ENCODE assay signal across 12 mouse cellular contexts in the genomic region with DNA sequence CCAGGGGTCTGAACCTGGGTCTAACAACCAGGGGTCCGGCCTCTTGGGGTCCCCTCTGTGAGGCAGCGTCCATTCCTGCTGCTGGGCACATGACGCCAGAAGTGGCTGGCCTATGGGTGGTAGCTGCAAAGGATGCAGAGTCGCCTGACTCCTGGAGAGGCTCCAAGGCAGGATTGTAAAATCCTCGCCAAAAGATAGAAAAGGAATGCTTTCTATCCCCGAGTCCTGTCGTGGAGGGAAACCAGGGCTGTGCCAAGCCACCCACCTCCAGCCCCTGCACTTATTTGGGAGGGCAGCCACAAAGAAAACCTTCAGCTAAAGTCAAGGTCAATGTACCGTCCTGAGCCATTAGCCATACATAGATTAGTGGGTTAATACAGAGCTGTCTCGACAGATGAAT.
DNase-seq lines count a peak whose midpoint lies in the region; ATAC-seq and TF ChIP-seq lines count a peak whose summit lies in the region.
"Had no signal": no experiment of that assay in that cellular context is flagged by ENCODE, and none has a peak within 500 bp of the region (broad histone marks: within the 10 kb centered on the region; RNA-seq: fewer than 3 reads in every experiment).

No protein-coding gene starts in this region.

- WGBS in liver, adult 2 months, result 57% methylated on average over 9 of the region's 9 CpGs
- WGBS in hindbrain, postnatal 0 days, result 43% methylated on average over 9 of the region's 9 CpGs

- H3K79me2 ChIP-seq in liver, adult 2 months (ENCODE audit: control insufficient read depth, insufficient read depth, low read length), result no peaks in the 10 kb centered on the region

- no peak overlapping the region for H3K4me3 ChIP-seq in liver, adult 2 months (ENCODE audit: insufficient read depth, low read depth, low read length)
- no peak overlapping the region for H3K4me3 ChIP-seq in hindbrain, postnatal 0 days (ENCODE audit: low read length)
- H3K4me3 ChIP-seq: stomach, embryonic 15.5 days had no signal

- H3K9me3 ChIP-seq in hindbrain, postnatal 0 days (ENCODE audit: low read length), result no peaks in the 10 kb centered on the region
- H3K9me3 ChIP-seq: stomach, embryonic 15.5 days had no signal

- H3K27ac ChIP-seq in liver, adult 2 months (replicated peaks; ENCODE audit: insufficient read depth, low read depth, low read length), result peak overlapping the region; percentile 10; the same call in 1 of the 2 replicates
- 0 out of 2 replicates have a peak overlapping the region, but pooled peaks have one; percentile 54 for H3K27ac ChIP-seq in hindbrain, postnatal 0 days
- H3K27ac ChIP-seq: stomach, embryonic 15.5 days had no signal

- DNase-seq in adrenal gland, postnatal 10 days, result peak; percentile 51
- DNase-seq in adrenal gland, postnatal 4 days (ENCODE audit: low spot score in 2 of 2), result no peak
- DNase-seq in liver, adult 2 months (ENCODE audit: extremely low read depth, low read depth, low spot score), result no peak
- no peak for DNase-seq in liver
- DNase-seq in heart, adult 9 months (ENCODE audit: low spot score in 2 of 2), result peak; percentile 47 to 72
- DNase-seq in hindbrain, postnatal 0 days (ENCODE audit: low spot score), result no peak
- no peak for DNase-seq in right cerebral cortex, postnatal 10 days (ENCODE audit: low spot score in 2 of 2)
- no peak for DNase-seq in layer of hippocampus, adult 11-12 months (ENCODE audit: low spot score)
- DNase-seq: gastrocnemius, postnatal 14 days; kidney, adult 18-20 months; right cerebral cortex, postnatal 25 days had no signal

- ATAC-seq in hindbrain, postnatal 0 days, result no peak

- no peaks in the 10 kb centered on the region for H3K36me3 ChIP-seq in liver, adult 2 months (ENCODE audit: control insufficient read depth, insufficient read depth, low read length)
- H3K36me3 ChIP-seq in hindbrain, postnatal 0 days (ENCODE audit: insufficient read depth, low read length), result no peaks in the 10 kb centered on the region
- H3K36me3 ChIP-seq: stomach, embryonic 15.5 days had no signal

- TF ChIP-seq POLR2A in liver, adult 2 months (IDR thresholded peaks at IDR 0.05; ENCODE audit: extremely low read depth, insufficient read depth, low read length), result no peak

- peaks cover 3% of the 10 kb centered on the region; the same call in 1 of the 2 replicates for H3K4me1 ChIP-seq in liver, adult 2 months (ENCODE audit: control insufficient read depth, insufficient read depth, low read length)
- H3K4me1 ChIP-seq in hindbrain, postnatal 0 days (ENCODE audit: insufficient read depth, low read length), result peaks cover 26% of the 10 kb centered on the region

- TF ChIP-seq CTCF in liver, adult 2 months (IDR thresholded peaks at IDR 0.05; ENCODE audit: low read depth, low read length), result no peak
- no peak for TF ChIP-seq CTCF in hindbrain, postnatal 0 days (IDR thresholded peaks at IDR 0.05; ENCODE audit: low read depth)

- no peak overlapping the region for H3K9ac ChIP-seq in liver, adult 2 months (ENCODE audit: low read depth, low read length)
- no peak overlapping the region for H3K9ac ChIP-seq in hindbrain, postnatal 0 days (replicated peaks; ENCODE audit: low read length)
- H3K9ac ChIP-seq: stomach, embryonic 15.5 days had no signal

- no peak overlapping the region for H3K4me2 ChIP-seq in hindbrain, postnatal 0 days (ENCODE audit: low read depth, low read length)
- H3K4me2 ChIP-seq: stomach, embryonic 15.5 days had no signal

- H3K27me3 ChIP-seq in liver, adult 2 months (ENCODE audit: control insufficient read depth, insufficient read depth, low read length), result no peaks in the 10 kb centered on the region
- no peaks in the 10 kb centered on the region for H3K27me3 ChIP-seq in hindbrain, postnatal 0 days (ENCODE audit: insufficient read depth, low read length)
- H3K27me3 ChIP-seq: stomach, embryonic 15.5 days had no signal

Comparison
In these comparisons a context has a peak if more than half of its experiments do, and no peak if none do; other contexts are left out.
1. DNase-seq: peak in adrenal gland, postnatal 10 days (single experiment) and heart, adult 9 months (2 of 2); none in adrenal gland, postnatal 4 days (0 of 2), liver, adult 2 months (single experiment), liver (single experiment), hindbrain, postnatal 0 days (single experiment), right cerebral cortex, postnatal 10 days (0 of 2) and layer of hippocampus, adult 11-12 months (single experiment).